Mouse (Mus musculus): ENCODE data around the gene Primpol.

GRCm38 (mm10) chr8:46651872-46652271, 34.9 kb upstream of the Primpol start:
- TF ChIP-seq CTCF (IDR thresholded peaks at IDR 0.05; ENCODE audit: borderline replicate concordance, control insufficient read depth, extremely low read depth, insufficient read depth, low read length, poor library complexity) (no peak), POLR2A (IDR thresholded peaks at IDR 0.05; ENCODE audit: control insufficient read depth, extremely low read depth, insufficient read depth, low read length, poor library complexity) (no peak)
